ENCODE assay signal across 11 mouse cellular contexts in the genomic region with DNA sequence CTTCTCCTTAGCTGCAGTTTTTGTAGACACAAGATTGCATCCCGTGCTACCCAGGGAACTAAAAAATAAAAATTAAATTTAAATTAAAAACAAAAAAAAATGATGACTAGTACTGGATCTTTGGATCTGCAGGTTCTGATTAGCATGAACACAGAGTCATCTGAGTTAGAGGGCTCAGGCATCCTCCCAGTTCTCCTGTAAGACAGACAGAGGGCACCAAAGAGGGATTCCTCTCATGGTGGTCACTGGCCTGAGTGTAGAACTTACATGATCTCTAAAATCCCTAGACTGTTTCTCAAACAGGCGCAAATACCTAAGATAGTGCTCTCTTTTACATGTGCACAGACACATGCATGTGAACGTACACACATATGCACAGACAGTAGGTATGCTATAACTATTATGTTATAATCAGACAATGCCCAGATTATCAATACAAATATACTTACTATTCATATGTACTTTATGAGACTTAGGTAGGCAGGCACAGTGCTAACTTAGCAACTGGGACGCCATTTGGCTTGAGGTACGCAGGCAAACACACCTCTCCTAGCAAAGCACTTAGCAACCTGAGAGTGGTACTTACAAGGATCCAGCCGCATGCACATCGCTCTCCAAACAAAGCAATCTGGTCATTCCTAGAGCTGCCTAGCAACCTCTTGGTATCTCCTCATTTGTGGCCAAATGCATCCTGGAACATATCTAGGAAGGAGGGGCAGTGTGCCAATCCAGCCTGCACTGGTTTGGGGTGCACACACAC. TPM values are rescaled to one million over a fixed set of nuclear protein-coding genes. Genes with fewer than 3 reads are reported as not detected.
DNase-seq lines count a peak whose midpoint lies in the region; ATAC-seq and TF ChIP-seq lines count a peak whose summit lies in the region.
"Had no signal": no experiment of that assay in that cellular context is flagged by ENCODE, and none has a peak within 500 bp of the region (broad histone marks: within the 10 kb centered on the region; RNA-seq: fewer than 3 reads in every experiment).

No protein-coding gene starts in this region.

- H3K27ac ChIP-seq in kidney, adult 2 months (ENCODE audit: insufficient read depth, low read depth, low read length) = no peak overlapping the region
- H3K27ac ChIP-seq in neural tube, embryonic 14.5 days (ENCODE audit: low read depth, low read length) = no peak overlapping the region
- H3K27ac ChIP-seq in stomach, postnatal 0 days (replicated peaks) = no peak overlapping the region
- H3K27ac ChIP-seq: embryonic facial prominence, embryonic 13.5 days had no signal

- TF ChIP-seq CTCF in kidney, adult 2 months (conservative IDR thresholded peaks at IDR 0.05; ENCODE audit: insufficient read depth, insufficient read length, low read depth, low read length) = 0 out of 2 replicates have a peak, but pooled peaks have one; percentile 10
- peak; percentile 54 for TF ChIP-seq CTCF in stomach, postnatal 0 days (IDR thresholded peaks at IDR 0.05; ENCODE audit: low read depth)

- no peaks in the 10 kb centered on the region for H3K36me3 ChIP-seq in kidney, adult 2 months (ENCODE audit: control insufficient read depth, insufficient read depth, low read length)
- H3K36me3 ChIP-seq in neural tube, embryonic 14.5 days (ENCODE audit: control insufficient read depth, insufficient read depth, low read length) = no peaks in the 10 kb centered on the region
- no peaks in the 10 kb centered on the region for H3K36me3 ChIP-seq in stomach, postnatal 0 days (ENCODE audit: control insufficient read depth, insufficient read depth, low read length)
- H3K36me3 ChIP-seq: embryonic facial prominence, embryonic 13.5 days had no signal

- H3K4me2 ChIP-seq in neural tube, embryonic 14.5 days (ENCODE audit: low read depth, low read length) = no peak overlapping the region
- H3K4me2 ChIP-seq in stomach, postnatal 0 days (replicated peaks; ENCODE audit: low read depth) = no peak overlapping the region

- no peak overlapping the region for H3K9ac ChIP-seq in neural tube, embryonic 14.5 days (replicated peaks; ENCODE audit: low read depth, low read length)
- H3K9ac ChIP-seq in stomach, postnatal 0 days (ENCODE audit: low read length) = no peak overlapping the region
- H3K9ac ChIP-seq: embryonic facial prominence, embryonic 13.5 days had no signal

- 90% methylated on average over 7 of the region's 7 CpGs for WGBS in kidney, adult 2 months
- WGBS in neural tube, embryonic 14.5 days = 77% methylated on average over 7 of the region's 7 CpGs
- 64% methylated on average over 7 of the region's 7 CpGs for WGBS in stomach, postnatal 0 days

- H3K4me1 ChIP-seq in kidney, adult 2 months (ENCODE audit: control insufficient read depth, insufficient read depth, low read length) = no peaks in the 10 kb centered on the region
- H3K4me1 ChIP-seq in neural tube, embryonic 14.5 days (ENCODE audit: control insufficient read depth, insufficient read depth, low read length) = no peaks in the 10 kb centered on the region
- H3K4me1 ChIP-seq in stomach, postnatal 0 days (replicated peaks; ENCODE audit: control insufficient read depth, insufficient read depth) = 0 out of 2 replicates have a peak, but pooled peaks cover 2% of the 10 kb centered on the region

- peak; percentile 56 for ATAC-seq in neural tube, embryonic 14.5 days (ENCODE audit: low read depth)
- no peak for ATAC-seq in stomach, postnatal 0 days (ENCODE audit: low FRiP score, low TSS enrichment)

- peak; percentile 47 for DNase-seq in embryo, embryonic 10 days (ENCODE audit: low spot score)
- DNase-seq in embryo, embryonic 9.5 days (ENCODE audit: extremely low spot score) = no peak
- DNase-seq in kidney, adult 2 months = no peak
- DNase-seq in kidney, adult 18-20 months = no peak
- DNase-seq in neural tube, embryonic 10.5 days (ENCODE audit: extremely low spot score, low spot score) = no peak
- no peak for DNase-seq in stomach, postnatal 0 days (ENCODE audit: low spot score)
- no peak for DNase-seq in layer of hippocampus, postnatal 25 days (ENCODE audit: extremely low spot score in 1 of 2, low spot score in 1 of 2)
- DNase-seq: gastrocnemius, postnatal 10 days; thymus, adult 18-20 months had no signal

- H3K4me3 ChIP-seq in kidney, adult 2 months (ENCODE audit: insufficient read depth, low read depth, low read length) = no peak overlapping the region
- no peak overlapping the region for H3K4me3 ChIP-seq in neural tube, embryonic 14.5 days (ENCODE audit: low read depth, low read length)
- no peak overlapping the region for H3K4me3 ChIP-seq in stomach, postnatal 0 days (ENCODE audit: low read depth, low read length)
- H3K4me3 ChIP-seq: embryonic facial prominence, embryonic 13.5 days had no signal

- H3K27me3 ChIP-seq in kidney, adult 2 months (replicated peaks; ENCODE audit: control insufficient read depth, insufficient read depth, low read length) = no peaks in the 10 kb centered on the region
- H3K27me3 ChIP-seq in neural tube, embryonic 14.5 days (ENCODE audit: control insufficient read depth, insufficient read depth, low read length) = no peaks in the 10 kb centered on the region
- H3K27me3 ChIP-seq in stomach, postnatal 0 days (ENCODE audit: control insufficient read depth, insufficient read depth, low read length) = no peaks in the 10 kb centered on the region
- H3K27me3 ChIP-seq: embryonic facial prominence, embryonic 13.5 days had no signal

- TF ChIP-seq POLR2A in kidney, adult 2 months (IDR thresholded peaks at IDR 0.05; ENCODE audit: low read depth, low read length) = no peak

- no peaks in the 10 kb centered on the region for H3K9me3 ChIP-seq in neural tube, embryonic 14.5 days (ENCODE audit: control insufficient read depth, low read length)
- no peaks in the 10 kb centered on the region for H3K9me3 ChIP-seq in stomach, postnatal 0 days (ENCODE audit: control insufficient read depth, low read length)
- H3K9me3 ChIP-seq: embryonic facial prominence, embryonic 13.5 days had no signal

- TF ChIP-seq EP300 in stomach, postnatal 0 days (optimal IDR thresholded peaks at IDR 0.05) = no peak

RNA-seq across cellular contexts. Expression of gene Klhl7, which starts 21.8 kb away (rescaled TPM):
- 6.5 and 7.7 TPM in 2 replicates for polyA plus RNA-seq in kidney, adult 2 months (2012; rRNA removed)
- 156 and 162 TPM in 2 replicates for polyA plus RNA-seq in neural tube, embryonic 14.5 days (2014; fragmentation: Nextera tagmentation; extraction: Ambion mirVana)
- polyA plus RNA-seq in stomach, postnatal 0 days (2015; fragmentation: Nextera tagmentation; extraction: Ambion mirVana) = 23.4 and 23.6 TPM in 2 replicates
- 10 to 100 TPM; 92.7 to 94.8 TPM for total RNA-seq in layer of hippocampus, postnatal 25 days (2021)

RNA-seq across cellular contexts. Expression of gene Fam126a, which starts 48.1 kb away (rescaled TPM):
- polyA plus RNA-seq in kidney, adult 2 months (2012; rRNA removed) = 3.2 and 4.4 TPM in 2 replicates
- 31.1 and 42.3 TPM in 2 replicates for polyA plus RNA-seq in neural tube, embryonic 14.5 days (2014; fragmentation: Nextera tagmentation; extraction: Ambion mirVana)
- polyA plus RNA-seq in stomach, postnatal 0 days (2015; fragmentation: Nextera tagmentation; extraction: Ambion mirVana) = 4.9 and 5.0 TPM in 2 replicates
- 10 to 100 TPM; 24.8 to 25.1 TPM for total RNA-seq in layer of hippocampus, postnatal 25 days (2021)
